Mouse (Mus musculus): Measurements from ENCODE around the gene Scn8a.

- TF ChIP-seq MAX (IDR thresholded peaks at IDR 0.05) (no peak), CTCF (IDR thresholded peaks at IDR 0.05; ENCODE audit: control insufficient read depth, insufficient read depth, insufficient read length) (no peak), FOSL1 (IDR thresholded peaks at IDR 0.05; ENCODE audit: insufficient read depth, low read length, poor library complexity, severe bottlenecking) (no peak), USF1 (IDR thresholded peaks at IDR 0.05; ENCODE audit: low read depth) (no peak), CEBPB (IDR thresholded peaks at IDR 0.05; ENCODE audit: low read depth) (no peak), MYOD1 (IDR thresholded peaks at IDR 0.05; ENCODE audit: control insufficient read depth, insufficient read length, low read depth) (no peak), MYOG (IDR thresholded peaks at IDR 0.05; ENCODE audit: control insufficient read depth, extremely low read depth, insufficient read length) (no peak)
Observed at GRCm38 (mm10) chr15:101044531-101044930, 174.9 kb downstream of the Scn8a start.
